Mouse (Mus musculus): ENCODE measurements at regions not wholly inside any gene's neighbourhood (a gene's known extent, or its start where the extent isn't known, plus 50 kb on each side); places are given as distances from the start of the nearest gene placed in this dataset.

- TF ChIP-seq CTCF (IDR thresholded peaks at IDR 0.05; ENCODE audit: low read depth, low read length): no peak
- TF ChIP-seq EP300 (IDR thresholded peaks at IDR 0.05; ENCODE audit: insufficient read depth, low read depth, low read length): no peak
- TF ChIP-seq POLR2A (IDR thresholded peaks at IDR 0.05; ENCODE audit: insufficient read depth, low read length): no peak
Measured at GRCm38 (mm10) chr14:15934729-15935128, 314.4 kb upstream of the Ngly1 start.
